Mouse (Mus musculus): ENCODE measurements at regions not wholly inside any gene's neighbourhood (a gene's known extent, or its start where the extent isn't known, plus 50 kb on each side); places are given as distances from the start of the nearest gene placed in this dataset.

GRCm38 (mm10) chr17:75768654-75769053 lies 216.9 kb upstream of the Fam98a start:
- no peak overlapping the region for H3K4me3 ChIP-seq (ENCODE audit: low read depth, low read length)
- no peaks in the 10 kb centered on the region for H3K4me1 ChIP-seq (replicated peaks; ENCODE audit: control insufficient read depth, insufficient read depth, low read length)
- no peaks in the 10 kb centered on the region for H3K9me3 ChIP-seq (ENCODE audit: control insufficient read depth, low read length)
- H3K9ac ChIP-seq (ENCODE audit: low read length): no peak overlapping the region
- no peak overlapping the region for H3K27ac ChIP-seq (ENCODE audit: low read depth)
- DNase-seq (ENCODE audit: low spot score) (no peak), ATAC-seq (replicated peaks; ENCODE audit: low FRiP score, low TSS enrichment, low read depth) (no peak)
- WGBS: 86% methylated on average over 6 of the region's 6 CpGs
- no peaks in the 10 kb centered on the region for H3K36me3 ChIP-seq (ENCODE audit: control insufficient read depth, insufficient read depth, low read length)
- H3K4me2 ChIP-seq (ENCODE audit: low read length): no peak overlapping the region
- no peaks in the 10 kb centered on the region for H3K27me3 ChIP-seq (replicated peaks; ENCODE audit: control insufficient read depth, insufficient read depth, low read length)

DNA sequence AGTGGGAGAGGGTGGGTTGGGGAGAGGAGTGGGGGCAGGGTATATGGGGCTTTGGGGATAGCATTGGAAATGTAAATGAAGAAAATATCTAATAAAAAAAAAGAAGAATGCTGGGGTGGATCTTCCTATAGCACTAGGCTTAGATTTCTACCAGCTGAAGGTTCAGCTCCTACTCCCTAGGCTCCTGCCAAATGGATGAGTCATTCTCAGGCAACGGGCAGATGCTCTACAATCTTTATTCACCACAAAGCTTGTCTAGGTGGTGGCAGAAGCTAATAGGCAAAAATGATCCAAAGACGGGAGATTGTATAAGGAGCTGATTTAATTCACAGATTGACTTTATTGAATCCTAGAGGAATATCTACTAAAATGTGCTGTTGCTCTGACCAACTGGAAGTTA lies 211.6 kb upstream of the Fam98a start:
- H3K9ac ChIP-seq (ENCODE audit: low read length): no peak overlapping the region
- DNase-seq (ENCODE audit: low spot score): no peak
- no peaks in the 10 kb centered on the region for H3K27me3 ChIP-seq (replicated peaks; ENCODE audit: control insufficient read depth, insufficient read depth, low read length)
- H3K4me1 ChIP-seq (replicated peaks; ENCODE audit: control insufficient read depth, insufficient read depth, low read length): no peaks in the 10 kb centered on the region
- H3K4me3 ChIP-seq (ENCODE audit: low read depth, low read length): no peak overlapping the region
- H3K36me3 ChIP-seq (ENCODE audit: control insufficient read depth, insufficient read depth, low read length): no peaks in the 10 kb centered on the region
- no peak overlapping the region for H3K4me2 ChIP-seq (ENCODE audit: low read length)
- H3K27ac ChIP-seq (ENCODE audit: low read depth): no peak overlapping the region
- no peak for ATAC-seq (replicated peaks; ENCODE audit: low FRiP score, low TSS enrichment, low read depth)
- 90% methylated on average over 2 of the region's 2 CpGs for WGBS
- no peaks in the 10 kb centered on the region for H3K9me3 ChIP-seq (ENCODE audit: control insufficient read depth, low read length)

DNA sequence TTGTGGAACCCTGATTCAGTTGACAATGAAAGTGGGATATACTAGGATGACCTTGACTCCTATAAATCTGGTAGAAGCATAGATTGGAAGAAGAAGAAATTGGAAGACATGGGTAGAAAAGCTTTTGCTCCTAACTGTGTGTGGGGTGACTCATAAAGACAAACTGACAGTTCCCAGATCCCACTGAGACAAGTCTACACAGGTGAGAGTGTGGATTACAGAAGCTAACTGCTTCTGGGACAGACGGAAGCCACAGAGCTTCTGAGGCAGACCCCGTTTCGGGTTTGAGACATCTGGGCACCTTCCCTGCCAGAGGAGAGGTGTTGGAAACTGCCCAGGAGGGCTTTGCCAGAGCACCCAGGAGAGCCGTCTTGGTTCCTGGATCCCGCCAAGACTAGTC lies 204.7 kb upstream of the Fam98a start:
- Histone ChIP-seq H3K27me3 (replicated peaks; ENCODE audit: control insufficient read depth, insufficient read depth, low read length) (no peaks in the 10 kb centered on the region), H3K4me2 (ENCODE audit: low read length) (no peak overlapping the region), H3K4me3 (ENCODE audit: low read depth, low read length) (no peak overlapping the region), H3K9ac (ENCODE audit: low read length) (no peak overlapping the region), H3K4me1 (replicated peaks; ENCODE audit: control insufficient read depth, insufficient read depth, low read length) (no peaks in the 10 kb centered on the region), H3K36me3 (ENCODE audit: control insufficient read depth, insufficient read depth, low read length) (no peaks in the 10 kb centered on the region), H3K9me3 (ENCODE audit: control insufficient read depth, low read length) (no peaks in the 10 kb centered on the region), H3K27ac (ENCODE audit: low read depth) (no peak overlapping the region)
- DNase-seq (ENCODE audit: low spot score) (no peak), ATAC-seq (replicated peaks; ENCODE audit: low FRiP score, low TSS enrichment, low read depth) (no peak)
- WGBS: 91% methylated on average over 5 of the region's 5 CpGs

DNA sequence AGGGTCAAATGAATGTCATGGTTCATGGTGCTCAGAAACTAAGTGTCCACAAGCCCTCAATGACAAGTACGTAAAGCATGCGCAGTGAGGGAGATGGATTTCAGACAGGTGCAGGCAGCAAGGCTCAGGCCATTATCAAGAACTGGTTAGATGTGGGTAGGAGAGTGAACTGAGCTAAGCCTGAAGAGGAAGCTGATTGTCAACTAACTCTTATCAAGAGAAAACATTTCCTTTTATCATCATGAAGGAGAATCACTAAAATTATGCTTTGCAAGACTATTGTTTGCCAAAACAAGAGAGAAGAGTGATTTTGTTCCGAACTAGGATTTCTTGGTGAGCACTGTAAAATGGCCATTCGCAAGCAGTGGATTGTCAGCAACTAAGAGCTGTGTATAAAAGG lies 164.7 kb upstream of the Fam98a start:
- 95% methylated on average over 4 of the region's 4 CpGs for WGBS

GRCm38 (mm10) chr17:75714578-75714977 lies 162.8 kb upstream of the Fam98a start:
- Histone ChIP-seq H3K4me3 (ENCODE audit: low read depth, low read length) (no peak overlapping the region), H3K9ac (ENCODE audit: low read length) (no peak overlapping the region), H3K27me3 (replicated peaks; ENCODE audit: control insufficient read depth, insufficient read depth, low read length) (no peaks in the 10 kb centered on the region), H3K4me1 (replicated peaks; ENCODE audit: control insufficient read depth, insufficient read depth, low read length) (no peaks in the 10 kb centered on the region), H3K27ac (ENCODE audit: low read depth) (no peak overlapping the region), H3K9me3 (ENCODE audit: control insufficient read depth, low read length) (no peaks in the 10 kb centered on the region), H3K36me3 (ENCODE audit: control insufficient read depth, insufficient read depth, low read length) (no peaks in the 10 kb centered on the region), H3K4me2 (ENCODE audit: low read length) (no peak overlapping the region)
- ATAC-seq (replicated peaks; ENCODE audit: low FRiP score, low TSS enrichment, low read depth) (no peak), DNase-seq (ENCODE audit: low spot score) (no peak)

More for the DNA sequence above, 164.7 kb upstream of the Fam98a start:
- Histone ChIP-seq H3K9ac (ENCODE audit: low read length) (no peak overlapping the region), H3K27me3 (replicated peaks; ENCODE audit: control insufficient read depth, insufficient read depth, low read length) (no peaks in the 10 kb centered on the region), H3K27ac (ENCODE audit: low read depth) (no peak overlapping the region), H3K4me3 (ENCODE audit: low read depth, low read length) (no peak overlapping the region), H3K4me1 (replicated peaks; ENCODE audit: control insufficient read depth, insufficient read depth, low read length) (no peaks in the 10 kb centered on the region), H3K4me2 (ENCODE audit: low read length) (no peak overlapping the region), H3K36me3 (ENCODE audit: control insufficient read depth, insufficient read depth, low read length) (no peaks in the 10 kb centered on the region), H3K9me3 (ENCODE audit: control insufficient read depth, low read length) (no peaks in the 10 kb centered on the region)
- DNase-seq (ENCODE audit: low spot score) (no peak), ATAC-seq (replicated peaks; ENCODE audit: low FRiP score, low TSS enrichment, low read depth) (no peak)

DNA sequence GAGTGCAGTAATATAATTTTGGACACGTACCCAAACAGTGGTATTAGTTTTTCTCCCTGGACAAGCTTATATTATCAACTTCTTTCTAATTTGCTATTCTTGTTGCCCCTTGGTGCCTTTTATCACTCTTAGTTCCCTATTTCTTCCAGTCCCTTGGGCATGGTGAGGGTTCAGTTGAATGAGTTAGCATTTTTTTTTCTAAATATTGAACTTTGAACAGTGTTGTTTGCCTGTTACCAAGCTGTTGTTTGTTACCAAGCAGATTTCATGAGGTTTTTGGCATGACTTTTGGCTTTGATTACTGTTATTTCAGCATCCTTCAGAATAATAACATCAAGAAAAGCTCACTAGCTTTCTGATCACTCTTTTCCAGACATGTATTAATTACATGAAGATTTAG lies 162.3 kb upstream of the Fam98a start:
- no peak overlapping the region for H3K4me2 ChIP-seq (ENCODE audit: low read length)
- H3K4me1 ChIP-seq (replicated peaks; ENCODE audit: control insufficient read depth, insufficient read depth, low read length): no peaks in the 10 kb centered on the region
- H3K27ac ChIP-seq (ENCODE audit: low read depth): no peak overlapping the region
- no peak for ATAC-seq (replicated peaks; ENCODE audit: low FRiP score, low TSS enrichment, low read depth)
- no peak overlapping the region for H3K4me3 ChIP-seq (ENCODE audit: low read depth, low read length)
- H3K36me3 ChIP-seq (ENCODE audit: control insufficient read depth, insufficient read depth, low read length): no peaks in the 10 kb centered on the region
- no peak overlapping the region for H3K9ac ChIP-seq (ENCODE audit: low read length)
- no peak for DNase-seq (ENCODE audit: low spot score)
- no peaks in the 10 kb centered on the region for H3K9me3 ChIP-seq (ENCODE audit: control insufficient read depth, low read length)
- H3K27me3 ChIP-seq (replicated peaks; ENCODE audit: control insufficient read depth, insufficient read depth, low read length): no peaks in the 10 kb centered on the region
- 93% methylated on average over 1 of the region's 1 CpGs for WGBS

DNA sequence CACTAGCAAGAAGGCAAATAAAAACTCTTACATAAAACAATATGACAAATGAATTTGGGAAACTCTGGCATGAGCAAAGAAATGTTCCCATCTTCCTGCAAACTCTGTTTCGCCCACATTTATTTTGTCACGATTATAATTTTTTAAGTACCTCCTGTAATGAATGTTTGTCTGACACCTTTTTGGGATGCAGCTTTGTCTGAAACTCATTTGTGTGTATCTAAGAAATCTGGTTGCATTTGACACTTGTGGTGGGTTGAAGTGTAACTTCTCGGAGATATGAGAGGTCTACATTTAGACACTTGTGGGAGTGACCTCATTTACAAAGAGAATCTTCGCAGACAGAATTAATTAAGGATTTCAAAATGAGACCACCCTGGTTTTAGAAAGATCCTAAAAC lies 155.9 kb upstream of the Fam98a start:
- no peaks in the 10 kb centered on the region for H3K27me3 ChIP-seq (replicated peaks; ENCODE audit: control insufficient read depth, insufficient read depth, low read length)
- ATAC-seq (replicated peaks; ENCODE audit: low FRiP score, low TSS enrichment, low read depth): no peak
- no peaks in the 10 kb centered on the region for H3K9me3 ChIP-seq (ENCODE audit: control insufficient read depth, low read length)
- no peaks in the 10 kb centered on the region for H3K4me1 ChIP-seq (replicated peaks; ENCODE audit: control insufficient read depth, insufficient read depth, low read length)
- no peak overlapping the region for H3K27ac ChIP-seq (ENCODE audit: low read depth)
- H3K9ac ChIP-seq (ENCODE audit: low read length): no peak overlapping the region
- no peak overlapping the region for H3K4me3 ChIP-seq (ENCODE audit: low read depth, low read length)
- DNase-seq (ENCODE audit: low spot score): no peak
- H3K36me3 ChIP-seq (ENCODE audit: control insufficient read depth, insufficient read depth, low read length): no peaks in the 10 kb centered on the region
- H3K4me2 ChIP-seq (ENCODE audit: low read length): no peak overlapping the region
- WGBS: 89% methylated on average over 4 of the region's 4 CpGs

- H3K4me1 ChIP-seq (replicated peaks; ENCODE audit: control insufficient read depth, insufficient read depth, low read length): no peaks in the 10 kb centered on the region
- 78% methylated on average over 2 of the region's 2 CpGs for WGBS
- no peak for ATAC-seq (replicated peaks; ENCODE audit: low FRiP score, low TSS enrichment, low read depth)
These were observed 153.6 kb upstream of the Fam98a start for GRCm38 (mm10) chr17:75705357-75705756.

GRCm38 (mm10) chr17:75703865-75704264 lies 152.1 kb upstream of the Fam98a start:
- no peak overlapping the region for H3K27ac ChIP-seq (ENCODE audit: low read depth)
- H3K4me1 ChIP-seq (replicated peaks; ENCODE audit: control insufficient read depth, insufficient read depth, low read length): no peaks in the 10 kb centered on the region
- no peak overlapping the region for H3K9ac ChIP-seq (ENCODE audit: low read length)
- no peak overlapping the region for H3K4me3 ChIP-seq (ENCODE audit: low read depth, low read length)
- no peaks in the 10 kb centered on the region for H3K9me3 ChIP-seq (ENCODE audit: control insufficient read depth, low read length)
- H3K27me3 ChIP-seq (replicated peaks; ENCODE audit: control insufficient read depth, insufficient read depth, low read length): no peaks in the 10 kb centered on the region
- no peaks in the 10 kb centered on the region for H3K36me3 ChIP-seq (ENCODE audit: control insufficient read depth, insufficient read depth, low read length)
- WGBS: 22% methylated on average over 8 of the region's 8 CpGs
- no peak overlapping the region for H3K4me2 ChIP-seq (ENCODE audit: low read length)
- no peak for ATAC-seq (replicated peaks; ENCODE audit: low FRiP score, low TSS enrichment, low read depth)
- DNase-seq (ENCODE audit: low spot score): no peak

More at GRCm38 (mm10) chr17:75705357-75705756, 153.6 kb upstream of the Fam98a start:
- Histone ChIP-seq H3K9ac (ENCODE audit: low read length) (no peak overlapping the region), H3K9me3 (ENCODE audit: control insufficient read depth, low read length) (no peaks in the 10 kb centered on the region), H3K27ac (ENCODE audit: low read depth) (no peak overlapping the region), H3K4me3 (ENCODE audit: low read depth, low read length) (no peak overlapping the region), H3K4me2 (ENCODE audit: low read length) (no peak overlapping the region), H3K36me3 (ENCODE audit: control insufficient read depth, insufficient read depth, low read length) (no peaks in the 10 kb centered on the region), H3K27me3 (replicated peaks; ENCODE audit: control insufficient read depth, insufficient read depth, low read length) (no peaks in the 10 kb centered on the region)
- DNase-seq (ENCODE audit: low spot score): no peak

All from intestine, embryonic 14.5 days (tissue).